In genomic region chr3:139676192-139676591, GRCm38 (mm10) we compare ENCODE assay signal across 15 mouse cellular contexts.
DNase-seq lines count a peak whose midpoint lies in the region; ATAC-seq and TF ChIP-seq lines count a peak whose summit lies in the region.
"Had no signal": no experiment of that assay in that cellular context is flagged by ENCODE, and none has a peak within 500 bp of the region (broad histone marks: within the 10 kb centered on the region; RNA-seq: fewer than 3 reads in every experiment).

No protein-coding gene starts in this region.

- H3K27ac ChIP-seq in heart, embryonic 13.5 days (replicated peaks) = peak overlapping the region; percentile 12; the same call in 1 of the 2 replicates
- peak overlapping the region; percentile 35; the same call in 1 of the 2 replicates for H3K27ac ChIP-seq in MEL (ENCODE audit: control insufficient read depth, low read depth, low read length)
- H3K27ac ChIP-seq: embryonic facial prominence, embryonic 10.5 days; embryonic facial prominence, embryonic 12.5 days; forebrain, embryonic 13.5 days; forebrain, embryonic 15.5 days had no signal

- no peaks in the 10 kb centered on the region for H3K36me3 ChIP-seq in heart, embryonic 13.5 days
- peaks cover 0 to 9% of the 10 kb centered on the region in 2 experiments; a peak in 2 of 4 replicates for H3K36me3 ChIP-seq in MEL (ENCODE audit: control insufficient read depth in 1 of 2, insufficient read depth in 2 of 2, low read length in 2 of 2)
- H3K36me3 ChIP-seq: embryonic facial prominence, embryonic 10.5 days; embryonic facial prominence, embryonic 12.5 days; forebrain, embryonic 15.5 days had no signal

- no peak for TF ChIP-seq POLR2A in MEL (IDR thresholded peaks at IDR 0.05; ENCODE audit: control insufficient read depth in 1 of 2, insufficient read depth in 1 of 2, low read depth in 1 of 2, low read length in 2 of 2, poor library complexity in 1 of 2)

- no peaks in the 10 kb centered on the region for H3K27me3 ChIP-seq in heart, embryonic 13.5 days (replicated peaks)
- no peaks in the 10 kb centered on the region for H3K27me3 ChIP-seq in MEL (ENCODE audit: control insufficient read depth in 1 of 2, insufficient read depth in 2 of 2, low read length in 2 of 2)
- H3K27me3 ChIP-seq: embryonic facial prominence, embryonic 12.5 days; forebrain, embryonic 13.5 days; forebrain, embryonic 15.5 days; Patski had no signal

- TF ChIP-seq RAD21 in MEL (IDR thresholded peaks at IDR 0.05; ENCODE audit: low read depth, low read length) = no peak

- WGBS in heart, embryonic 13.5 days = 10% methylated on average over 3 of the region's 3 CpGs

- no peak overlapping the region for H3K4me3 ChIP-seq in heart, embryonic 13.5 days
- H3K4me3 ChIP-seq in MEL (ENCODE audit: control insufficient read depth in 1 of 2, insufficient read depth in 1 of 2, low read depth in 2 of 2, low read length in 2 of 2) = no peak overlapping the region
- H3K4me3 ChIP-seq: embryonic facial prominence, embryonic 10.5 days; embryonic facial prominence, embryonic 12.5 days; forebrain, embryonic 13.5 days; forebrain, embryonic 15.5 days had no signal

- H3K4me2 ChIP-seq in heart, embryonic 13.5 days = no peak overlapping the region
- H3K4me2 ChIP-seq: embryonic facial prominence, embryonic 12.5 days; forebrain, embryonic 13.5 days; forebrain, embryonic 15.5 days had no signal

- no peak for TF ChIP-seq CTCF in MEL (IDR thresholded peaks at IDR 0.05 in 2 of 3, conservative IDR thresholded peaks at IDR 0.05 in 1 of 3; ENCODE audit: control insufficient read depth in 1 of 3, insufficient read depth in 1 of 3, low read depth in 2 of 3, low read length in 3 of 3, poor library complexity in 1 of 3, severe bottlenecking in 1 of 3)

- intact Hi-C loops in heart, postnatal 14 days (cut with DNase I) = no loop called here

- H3K4me1 ChIP-seq in heart, embryonic 13.5 days = peaks cover 12% of the 10 kb centered on the region
- H3K4me1 ChIP-seq in MEL (ENCODE audit: control insufficient read depth in 1 of 2, insufficient read depth in 2 of 2, low read length in 2 of 2) = peaks cover 2 to 4% of the 10 kb centered on the region in 2 experiments; a peak in 2 of 4 replicates
- H3K4me1 ChIP-seq: embryonic facial prominence, embryonic 10.5 days; embryonic facial prominence, embryonic 12.5 days; forebrain, embryonic 13.5 days; forebrain, embryonic 15.5 days had no signal

- no peak overlapping the region for H3K9ac ChIP-seq in heart, embryonic 13.5 days
- no peak overlapping the region for H3K9ac ChIP-seq in MEL (ENCODE audit: control insufficient read depth, low read depth, low read length, poor library complexity, severe bottlenecking)
- H3K9ac ChIP-seq: embryonic facial prominence, embryonic 12.5 days; forebrain, embryonic 13.5 days; forebrain, embryonic 15.5 days; forebrain, postnatal 0 days had no signal

- no peak for DNase-seq in heart, postnatal 14 days
- peak; percentile 66 for DNase-seq in MEL (ENCODE audit: low read depth, low spot score)
- peak; percentile 3 for DNase-seq in c-Kit-positive CD71-positive TER-119-positive erythroid progenitor cells, embryonic 14.5 days (ENCODE audit: low spot score)
- DNase-seq in lung, postnatal 4 days = no peak
- no peak for DNase-seq in adrenal gland, postnatal 25 days
- DNase-seq: adrenal gland, adult 8-10 months; adrenal gland, postnatal 14 days; forebrain, postnatal 0 days had no signal

- no peaks in the 10 kb centered on the region for H3K79me2 ChIP-seq in MEL (ENCODE audit: control insufficient read depth, insufficient read depth, low read length, poor library complexity)

- peak; percentile 37 to 49; a peak in 3 of 4 replicates for TF ChIP-seq EP300 in MEL (IDR thresholded peaks at IDR 0.05; ENCODE audit: low read depth in 1 of 2, low read length in 2 of 2)

- H3K9me3 ChIP-seq in heart, embryonic 13.5 days = no peaks in the 10 kb centered on the region
- H3K9me3 ChIP-seq in MEL (replicated peaks; ENCODE audit: insufficient read depth, low read length) = no peaks in the 10 kb centered on the region
- H3K9me3 ChIP-seq: embryonic facial prominence, embryonic 10.5 days; embryonic facial prominence, embryonic 12.5 days; forebrain, embryonic 13.5 days; forebrain, embryonic 15.5 days had no signal

- no peak; the same call in 1 of the 2 replicates for ATAC-seq in heart, embryonic 13.5 days (ENCODE audit: extremely low read depth, insufficient number of reproducible peaks, low FRiP score, low TSS enrichment)
- ATAC-seq: activated CD4-positive, CD25-positive, alpha-beta regulatory T cell, adult 4 months; forebrain, embryonic 13.5 days; forebrain, embryonic 15.5 days; forebrain, postnatal 0 days; Patski had no signal

TF ChIP-seq in MEL, 35 proteins besides CTCF, POLR2A, EP300 and RAD21:
- TF ChIP-seq ZKSCAN1 (IDR thresholded peaks at IDR 0.05; ENCODE audit: low read depth, low read length) (no peak), TAL1 (IDR thresholded peaks at IDR 0.05; ENCODE audit: low read length) (0 out of 2 replicates have a peak, but pooled peaks have one; percentile 11), ETS1 (IDR thresholded peaks at IDR 0.05; ENCODE audit: low read depth, low read length) (0 out of 2 replicates have a peak, but pooled peaks have one; percentile 14), TBP (IDR thresholded peaks at IDR 0.05; ENCODE audit: low read depth, low read length) (no peak), USF1 (IDR thresholded peaks at IDR 0.05; ENCODE audit: low read depth, low read length) (peak; percentile 82), GATA1 (IDR thresholded peaks at IDR 0.05; ENCODE audit: low read depth, low read length) (peak; percentile 63), MAZ (IDR thresholded peaks at IDR 0.05; ENCODE audit: low read depth, low read length) (no peak), MAX (IDR thresholded peaks at IDR 0.05; ENCODE audit: low read length) (0 out of 2 replicates have a peak, but pooled peaks have one; percentile 28), CHD2 (IDR thresholded peaks at IDR 0.05; ENCODE audit: low read length) (no peak)

Comparison
In these comparisons a context has a peak if more than half of its experiments do, and no peak if none do; other contexts are left out.
1. DNase-seq: peak in MEL (single experiment) and c-Kit-positive CD71-positive TER-119-positive erythroid progenitor cells, embryonic 14.5 days (single experiment); none in heart, postnatal 14 days (0 of 2), lung, postnatal 4 days (0 of 2) and adrenal gland, postnatal 25 days (single experiment).